12 mouse cellular contexts compared by ENCODE assay signal in the genomic region with DNA sequence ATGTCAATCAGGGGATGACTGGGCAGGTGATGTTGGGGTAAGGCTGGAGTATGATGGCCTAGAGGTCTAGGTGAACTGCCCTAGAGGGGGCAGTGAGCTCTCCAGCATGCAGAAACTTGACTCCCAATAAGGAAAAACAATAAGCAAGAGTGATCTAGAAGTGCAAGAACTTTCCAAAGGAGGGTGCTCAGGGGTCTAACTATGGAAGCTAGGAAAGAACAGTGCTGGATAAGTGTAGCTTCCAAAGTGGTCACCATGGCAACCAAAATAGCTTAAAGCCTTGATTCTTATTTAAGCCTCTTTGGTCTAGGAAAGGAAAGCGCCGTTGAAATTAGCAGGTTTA. TPM values are rescaled to one million over a fixed set of nuclear protein-coding genes. Genes with fewer than 3 reads are reported as not detected.
A peak's percentile ranks its signal among the peaks of the same experiment; 100 is the strongest.
DNase-seq lines count a peak whose midpoint lies in the region; ATAC-seq lines count a peak whose summit lies in the region.
"Had no signal": no experiment of that assay in that cellular context is flagged by ENCODE, and none has a peak within 500 bp of the region (broad histone marks: within the 10 kb centered on the region; RNA-seq: fewer than 3 reads in every experiment).

No protein-coding gene starts in this region.

- ATAC-seq in embryonic facial prominence, embryonic 14.5 days (ENCODE audit: low read depth) = no peak; the same call in 1 of the 2 replicates
- ATAC-seq in midbrain, embryonic 14.5 days (ENCODE audit: low FRiP score, low TSS enrichment) = peak; percentile 41; the same call in 1 of the 2 replicates

- no peak overlapping the region for H3K27ac ChIP-seq in embryonic facial prominence, embryonic 14.5 days (replicated peaks; ENCODE audit: low read depth, low read length)
- H3K27ac ChIP-seq in embryonic facial prominence, embryonic 10.5 days (replicated peaks) = no peak overlapping the region
- no peak overlapping the region for H3K27ac ChIP-seq in midbrain, embryonic 14.5 days (replicated peaks; ENCODE audit: low read depth, low read length)
- H3K27ac ChIP-seq: embryonic facial prominence, embryonic 13.5 days; heart, embryonic 10.5 days; stomach, embryonic 15.5 days had no signal

- H3K27me3 ChIP-seq in embryonic facial prominence, embryonic 14.5 days (replicated peaks; ENCODE audit: control insufficient read depth, insufficient read depth, low read length) = no peaks in the 10 kb centered on the region
- no peaks in the 10 kb centered on the region for H3K27me3 ChIP-seq in embryonic facial prominence, embryonic 10.5 days (replicated peaks; ENCODE audit: low read depth, poor library complexity, severe bottlenecking)
- H3K27me3 ChIP-seq in midbrain, embryonic 14.5 days (ENCODE audit: control insufficient read depth, insufficient read depth, low read length) = no peaks in the 10 kb centered on the region
- H3K27me3 ChIP-seq: stomach, embryonic 15.5 days had no signal

- H3K36me3 ChIP-seq in embryonic facial prominence, embryonic 14.5 days (ENCODE audit: control insufficient read depth, insufficient read depth, low read length) = no peaks in the 10 kb centered on the region
- no peaks in the 10 kb centered on the region for H3K36me3 ChIP-seq in embryonic facial prominence, embryonic 10.5 days (replicated peaks)
- H3K36me3 ChIP-seq in midbrain, embryonic 14.5 days (ENCODE audit: control insufficient read depth, insufficient read depth, low read length) = no peaks in the 10 kb centered on the region
- H3K36me3 ChIP-seq: embryonic facial prominence, embryonic 13.5 days; heart, embryonic 10.5 days; stomach, embryonic 15.5 days had no signal

- no peak overlapping the region for H3K4me3 ChIP-seq in embryonic facial prominence, embryonic 14.5 days (ENCODE audit: low read depth, low read length)
- no peak overlapping the region for H3K4me3 ChIP-seq in embryonic facial prominence, embryonic 10.5 days
- H3K4me3 ChIP-seq in midbrain, embryonic 14.5 days (replicated peaks; ENCODE audit: low read depth, low read length) = no peak overlapping the region
- H3K4me3 ChIP-seq: embryonic facial prominence, embryonic 13.5 days; heart, embryonic 10.5 days; stomach, embryonic 15.5 days had no signal

- DNase-seq in embryonic facial prominence, embryonic 14.5 days (ENCODE audit: low spot score) = peak; percentile 27
- no peak for DNase-seq in embryonic facial prominence, embryonic 10.5 days (ENCODE audit: low spot score)
- DNase-seq in right cerebral cortex, adult 2 months (ENCODE audit: low spot score in 2 of 2) = peak; percentile 18 to 20
- DNase-seq in right cerebral cortex, postnatal 36 days (ENCODE audit: low spot score in 2 of 2) = no peak
- DNase-seq in midbrain, embryonic 14.5 days = peak; percentile 77
- no peak for DNase-seq in MN1 (ENCODE audit: low spot score)
- no peak for DNase-seq in urinary bladder, postnatal 14 days (ENCODE audit: low spot score)
- DNase-seq in cerebellum, adult 8-10 months = no peak

- no peak overlapping the region for H3K4me2 ChIP-seq in embryonic facial prominence, embryonic 14.5 days (ENCODE audit: low read depth, low read length)
- no peak overlapping the region for H3K4me2 ChIP-seq in midbrain, embryonic 14.5 days (ENCODE audit: low read length)
- H3K4me2 ChIP-seq: embryonic facial prominence, embryonic 13.5 days; stomach, embryonic 15.5 days had no signal

- no peak overlapping the region for H3K9ac ChIP-seq in embryonic facial prominence, embryonic 14.5 days (ENCODE audit: low read depth, low read length)
- H3K9ac ChIP-seq in midbrain, embryonic 14.5 days (replicated peaks; ENCODE audit: low read length) = no peak overlapping the region
- H3K9ac ChIP-seq: embryonic facial prominence, embryonic 13.5 days; stomach, embryonic 15.5 days had no signal

- 24% methylated on average over 2 of the region's 2 CpGs for WGBS in embryonic facial prominence, embryonic 14.5 days
- 48% methylated on average over 2 of the region's 2 CpGs for WGBS in embryonic facial prominence, embryonic 10.5 days
- 6% methylated on average over 2 of the region's 2 CpGs for WGBS in midbrain, embryonic 14.5 days

- H3K4me1 ChIP-seq in embryonic facial prominence, embryonic 14.5 days (ENCODE audit: control insufficient read depth, insufficient read depth, low read length) = no peaks in the 10 kb centered on the region
- peaks cover 5% of the 10 kb centered on the region; the same call in 1 of the 2 replicates for H3K4me1 ChIP-seq in embryonic facial prominence, embryonic 10.5 days
- H3K4me1 ChIP-seq in midbrain, embryonic 14.5 days (ENCODE audit: control insufficient read depth, insufficient read depth, low read length) = peaks cover 6% of the 10 kb centered on the region; the same call in 1 of the 2 replicates

- no peaks in the 10 kb centered on the region for H3K9me3 ChIP-seq in embryonic facial prominence, embryonic 14.5 days (ENCODE audit: control insufficient read depth, low read length)
- no peaks in the 10 kb centered on the region for H3K9me3 ChIP-seq in embryonic facial prominence, embryonic 10.5 days
- H3K9me3 ChIP-seq in midbrain, embryonic 14.5 days (ENCODE audit: control insufficient read depth, low read length) = no peaks in the 10 kb centered on the region
- H3K9me3 ChIP-seq: embryonic facial prominence, embryonic 13.5 days; heart, embryonic 10.5 days; stomach, embryonic 15.5 days had no signal

RNA-seq across cellular contexts. Expression of gene Nobox, which starts 11.9 kb away (rescaled TPM):
- polyA plus RNA-seq in embryonic facial prominence, embryonic 14.5 days (2014; fragmentation: Nextera tagmentation; extraction: Ambion mirVana) = not detected in 2 replicates
- not detected in 2 replicates for polyA plus RNA-seq in embryonic facial prominence, embryonic 10.5 days (2016; fragmentation: Nextera tagmentation; extraction: Ambion mirVana)
- not detected in 2 replicates for polyA plus RNA-seq in midbrain, embryonic 14.5 days (2014; fragmentation: Nextera tagmentation; extraction: Ambion mirVana)
- polyA plus RNA-seq: embryonic facial prominence, embryonic 13.5 days; heart, embryonic 10.5 days; liver, embryonic 16.5 days had no signal

RNA-seq across cellular contexts. Expression of gene Arhgef5, which starts 32.1 kb away (rescaled TPM):
- polyA plus RNA-seq in embryonic facial prominence, embryonic 14.5 days (2014; fragmentation: Nextera tagmentation; extraction: Ambion mirVana) = 9.8 TPM in 2 replicates
- polyA plus RNA-seq in embryonic facial prominence, embryonic 10.5 days (2016; fragmentation: Nextera tagmentation; extraction: Ambion mirVana) = 7.4 and 7.8 TPM in 2 replicates
- polyA plus RNA-seq in midbrain, embryonic 14.5 days (2014; fragmentation: Nextera tagmentation; extraction: Ambion mirVana) = 0.89 and 2.6 TPM in 2 replicates

Comparison
In these comparisons a context has a peak if more than half of its experiments do, and no peak if none do; other contexts are left out.
1. DNase-seq: peak in embryonic facial prominence, embryonic 14.5 days (single experiment), right cerebral cortex, adult 2 months (2 of 2) and midbrain, embryonic 14.5 days (single experiment); none in embryonic facial prominence, embryonic 10.5 days (single experiment), right cerebral cortex, postnatal 36 days (0 of 2), MN1 (single experiment), urinary bladder, postnatal 14 days (single experiment) and cerebellum, adult 8-10 months (single experiment).